Comparison of ENCODE assay signal across 19 mouse cellular contexts in the genomic region with DNA sequence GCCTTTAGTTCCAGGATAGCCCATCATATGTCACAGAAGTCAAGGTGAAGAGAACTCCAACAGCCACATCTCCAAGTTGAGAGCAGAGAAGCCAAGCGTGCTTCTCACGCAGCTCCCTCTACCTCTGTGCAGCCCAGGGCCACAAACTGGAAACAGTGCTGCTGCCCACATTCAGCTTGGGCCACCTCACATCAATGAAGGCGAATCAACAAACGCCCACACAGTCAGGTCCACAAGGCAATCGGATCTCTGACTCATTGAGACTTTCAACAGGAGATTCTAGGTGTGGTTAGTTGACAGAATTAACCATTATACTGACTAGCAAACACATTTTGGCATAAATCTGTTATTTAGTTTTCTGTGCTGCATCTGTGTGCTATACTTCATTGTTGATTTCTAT. TPM values are rescaled to one million over a fixed set of nuclear protein-coding genes. Genes with fewer than 3 reads are reported as not detected.
DNase-seq lines count a peak whose midpoint lies in the region.
"Had no signal": no experiment of that assay in that cellular context is flagged by ENCODE, and none has a peak within 500 bp of the region (broad histone marks: within the 10 kb centered on the region; RNA-seq: fewer than 3 reads in every experiment).

No protein-coding gene starts in this region.

- no peaks in the 10 kb centered on the region for H3K27me3 ChIP-seq in midbrain, embryonic 10.5 days (ENCODE audit: low read depth, poor library complexity, severe bottlenecking)
- H3K27me3 ChIP-seq: embryonic facial prominence, embryonic 12.5 days; embryonic facial prominence, embryonic 15.5 days; forebrain, embryonic 12.5 days; forebrain, embryonic 15.5 days; hindbrain, embryonic 13.5 days had no signal

- H3K36me3 ChIP-seq in midbrain, embryonic 10.5 days, result peaks cover 13% of the 10 kb centered on the region; the same call in 1 of the 2 replicates
- H3K36me3 ChIP-seq: embryonic facial prominence, embryonic 12.5 days; embryonic facial prominence, embryonic 15.5 days; forebrain, embryonic 15.5 days; hindbrain, embryonic 13.5 days had no signal

- peak; percentile 74 for DNase-seq in 3T3-L1 (ENCODE audit: low read depth, low spot score)
- peak; percentile 8 for DNase-seq in CD4-positive helper T cell, adult 2 months (ENCODE audit: low read depth, low spot score)
- DNase-seq in Muller cell, postnatal 12 days (ENCODE audit: inconsistent ontology term), result peak; percentile 48
- DNase-seq in induced T-regulatory cell, adult 2 months (ENCODE audit: low read depth), result peak; percentile 5
- DNase-seq in midbrain, embryonic 10.5 days (ENCODE audit: low spot score), result no peak
- DNase-seq in right cerebral cortex, adult 18-20 months, result no peak
- DNase-seq: adrenal gland, adult 2 months; adrenal gland, postnatal 14 days; cerebellum, adult 11 months; cerebellum, adult 2 months; cerebellum, adult 9-11 months; cerebellum, postnatal 25 days; gastrocnemius, postnatal 25 days; heart, adult 2 months had no signal

- 92% methylated on average over 5 of the region's 5 CpGs for WGBS in midbrain, embryonic 10.5 days

- H3K4me1 ChIP-seq in midbrain, embryonic 10.5 days, result no peaks in the 10 kb centered on the region
- H3K4me1 ChIP-seq: embryonic facial prominence, embryonic 12.5 days; embryonic facial prominence, embryonic 15.5 days; forebrain, embryonic 12.5 days; forebrain, embryonic 15.5 days; hindbrain, embryonic 13.5 days had no signal

- H3K4me3 ChIP-seq in midbrain, embryonic 10.5 days, result no peak overlapping the region
- H3K4me3 ChIP-seq: embryonic facial prominence, embryonic 12.5 days; embryonic facial prominence, embryonic 15.5 days; forebrain, embryonic 12.5 days; forebrain, embryonic 15.5 days; heart, adult 2 months; hindbrain, embryonic 13.5 days had no signal

- H3K9me3 ChIP-seq in midbrain, embryonic 10.5 days (replicated peaks), result no peaks in the 10 kb centered on the region
- H3K9me3 ChIP-seq: embryonic facial prominence, embryonic 12.5 days; embryonic facial prominence, embryonic 15.5 days; forebrain, embryonic 12.5 days; forebrain, embryonic 15.5 days; hindbrain, embryonic 13.5 days had no signal

- no peak overlapping the region for H3K27ac ChIP-seq in midbrain, embryonic 10.5 days (replicated peaks)
- H3K27ac ChIP-seq: embryonic facial prominence, embryonic 12.5 days; embryonic facial prominence, embryonic 15.5 days; forebrain, embryonic 12.5 days; forebrain, embryonic 15.5 days; heart, adult 2 months; hindbrain, embryonic 13.5 days had no signal

RNA-seq across cellular contexts. Expression of a gene that starts 44.2 kb away (rescaled TPM):
- polyA plus RNA-seq in midbrain, embryonic 10.5 days (2016; fragmentation: Nextera tagmentation; extraction: Ambion mirVana), result 15.0 and 16.3 TPM in 2 replicates

RNA-seq across cellular contexts. Expression of a gene that starts 44.5 kb away (rescaled TPM):
- 72.2 and 82.9 TPM in 2 replicates for polyA plus RNA-seq in midbrain, embryonic 10.5 days (2016; fragmentation: Nextera tagmentation; extraction: Ambion mirVana)

Comparison
In these comparisons a context has a peak if more than half of its experiments do, and no peak if none do; other contexts are left out.
1. DNase-seq: peak in 3T3-L1 (single experiment), CD4-positive helper T cell, adult 2 months (single experiment), Muller cell, postnatal 12 days (single experiment) and induced T-regulatory cell, adult 2 months (single experiment); none in midbrain, embryonic 10.5 days (single experiment) and right cerebral cortex, adult 18-20 months (single experiment).